Mouse (Mus musculus): Measurements from ENCODE around the gene Cdk1. TPM values are rescaled to one million over a fixed set of nuclear protein-coding genes. Genes with fewer than 3 reads are reported as not detected.

Cdk1 gene
- polyA plus RNA-seq, 1 experiment from 2014 or later = 94.2 TPM

DNA sequence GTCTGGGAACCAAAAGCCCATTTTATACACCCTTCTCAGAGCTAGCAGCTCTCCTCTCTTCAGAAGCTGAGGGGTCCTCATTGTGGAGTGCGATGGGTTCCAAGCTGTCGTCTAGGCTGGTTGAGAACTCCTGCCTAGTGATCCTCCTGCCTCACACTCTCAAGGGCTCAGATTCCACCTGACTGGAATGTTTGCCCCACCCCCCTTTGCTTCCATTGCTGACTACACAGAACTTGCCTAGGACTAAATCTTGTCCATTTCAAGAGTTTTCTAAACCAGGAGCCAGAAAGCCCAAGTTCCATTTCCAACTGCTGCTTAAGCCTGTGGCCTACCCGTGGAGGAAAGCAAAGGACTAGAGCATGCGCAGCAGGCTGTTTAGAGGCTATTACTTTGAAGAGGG is 17.1 kb downstream of the Cdk1 start:
- Histone ChIP-seq H3K9me3 (ENCODE audit: control insufficient read depth, low read length) (no peaks in the 10 kb centered on the region), H3K27me3 (ENCODE audit: control insufficient read depth, insufficient read depth, low read length) (no peaks in the 10 kb centered on the region), H3K36me3 (ENCODE audit: control insufficient read depth, insufficient read depth, low read length) (peaks cover 5% of the 10 kb centered on the region; the same call in 1 of the 2 replicates), H3K4me3 (replicated peaks; ENCODE audit: low read depth, low read length) (no peak overlapping the region), H3K4me2 (ENCODE audit: low read length) (no peak overlapping the region), H3K9ac (replicated peaks; ENCODE audit: low read length) (no peak overlapping the region), H3K4me1 (ENCODE audit: control insufficient read depth, insufficient read depth, low read length) (no peaks in the 10 kb centered on the region), H3K27ac (replicated peaks; ENCODE audit: low read depth, low read length) (no peak overlapping the region)
- no peak for DNase-seq
- ATAC-seq (ENCODE audit: low FRiP score, low TSS enrichment) = no peak
- WGBS = 89% methylated on average over 4 of the region's 4 CpGs

DNA sequence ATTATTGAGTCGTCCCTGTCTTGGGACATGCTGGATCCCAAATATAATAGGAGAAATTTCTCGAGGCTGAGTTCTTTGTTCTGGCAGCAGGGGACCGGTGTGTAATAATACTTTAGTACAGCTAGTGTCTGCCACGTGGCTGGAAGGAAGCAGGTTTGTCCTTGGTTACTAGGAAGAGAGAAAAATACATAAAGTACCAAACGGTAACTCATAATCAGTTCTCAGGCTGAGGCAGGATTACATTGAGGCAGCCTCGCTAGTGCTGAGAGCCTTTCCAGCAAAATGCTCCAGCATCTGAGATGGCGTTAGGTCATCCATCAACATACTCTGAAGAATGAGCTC is 17.6 kb downstream of the Cdk1 start:
- ATAC-seq (ENCODE audit: low FRiP score, low TSS enrichment) (no peak), DNase-seq (peak; percentile 12)
- H3K36me3 ChIP-seq (ENCODE audit: control insufficient read depth, insufficient read depth, low read length) = peaks cover 5% of the 10 kb centered on the region; the same call in 1 of the 2 replicates
- 53% methylated on average over 7 of the region's 7 CpGs for WGBS
- H3K27ac ChIP-seq (replicated peaks; ENCODE audit: low read depth, low read length) = no peak overlapping the region
- H3K9ac ChIP-seq (replicated peaks; ENCODE audit: low read length) = no peak overlapping the region
- no peaks in the 10 kb centered on the region for H3K9me3 ChIP-seq (ENCODE audit: control insufficient read depth, low read length)
- H3K4me1 ChIP-seq (ENCODE audit: control insufficient read depth, insufficient read depth, low read length) = no peaks in the 10 kb centered on the region
- no peak overlapping the region for H3K4me3 ChIP-seq (replicated peaks; ENCODE audit: low read depth, low read length)
- no peaks in the 10 kb centered on the region for H3K27me3 ChIP-seq (ENCODE audit: control insufficient read depth, insufficient read depth, low read length)
- H3K4me2 ChIP-seq (ENCODE audit: low read length) = no peak overlapping the region

DNA sequence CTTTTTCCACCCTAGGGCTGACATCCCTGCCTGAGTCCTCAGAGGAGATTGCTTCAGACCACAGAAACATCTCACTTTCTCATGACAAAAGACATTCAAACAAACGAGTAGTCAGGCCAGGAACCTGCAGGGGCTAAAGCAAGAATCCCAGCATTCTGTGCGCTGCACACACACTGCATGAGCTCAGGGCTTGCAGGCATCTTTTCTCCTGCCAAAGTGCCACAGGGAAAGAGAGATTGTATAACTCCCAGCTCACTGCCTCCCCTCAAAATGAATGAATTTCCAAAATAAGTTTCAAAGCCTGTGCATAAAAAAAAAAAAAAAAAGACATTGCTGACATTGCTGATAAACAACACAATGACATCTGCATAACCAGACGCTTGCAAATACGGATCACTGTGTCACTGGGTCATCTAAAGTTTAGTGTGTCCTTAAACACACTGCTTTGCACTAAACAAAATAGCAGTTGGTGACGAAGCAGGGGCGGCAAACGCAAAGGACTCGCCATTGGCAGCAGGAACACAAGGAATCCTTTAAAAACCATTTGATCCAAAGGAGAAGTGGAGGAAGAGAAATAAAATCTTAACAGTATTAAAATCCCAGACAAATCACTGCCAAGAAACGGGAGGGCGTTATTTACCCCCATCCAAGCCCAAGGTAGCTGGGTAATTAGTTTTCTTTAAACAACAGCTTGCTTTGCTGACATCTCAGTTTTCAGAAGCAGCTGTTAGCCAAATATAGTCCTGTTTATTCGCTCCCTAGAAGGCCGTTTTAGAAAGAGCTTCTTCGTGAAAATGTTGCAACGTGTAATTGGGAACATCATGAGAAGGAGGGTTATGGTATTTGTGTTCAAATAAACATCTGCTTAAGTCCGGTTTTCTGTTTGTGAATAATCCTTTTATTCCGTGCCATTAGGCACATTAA is 18.2 kb downstream of the Cdk1 start:
- Histone ChIP-seq H3K9me3 (ENCODE audit: control insufficient read depth, low read length) (no peaks in the 10 kb centered on the region), H3K27ac (replicated peaks; ENCODE audit: low read depth, low read length) (no peak overlapping the region), H3K4me2 (ENCODE audit: low read length) (no peak overlapping the region), H3K27me3 (ENCODE audit: control insufficient read depth, insufficient read depth, low read length) (no peaks in the 10 kb centered on the region), H3K9ac (replicated peaks; ENCODE audit: low read length) (no peak overlapping the region), H3K4me3 (replicated peaks; ENCODE audit: low read depth, low read length) (no peak overlapping the region), H3K4me1 (ENCODE audit: control insufficient read depth, insufficient read depth, low read length) (no peaks in the 10 kb centered on the region), H3K36me3 (ENCODE audit: control insufficient read depth, insufficient read depth, low read length) (no peaks in the 10 kb centered on the region)
- ATAC-seq (ENCODE audit: low FRiP score, low TSS enrichment) = no peak
- DNase-seq = no peak
- 74% methylated on average over 16 of the region's 16 CpGs for WGBS

- ATAC-seq (ENCODE audit: low FRiP score, low TSS enrichment) = no peak
- WGBS = 90% methylated on average over 11 of the region's 11 CpGs
- Histone ChIP-seq H3K9me3 (ENCODE audit: control insufficient read depth, low read length) (no peaks in the 10 kb centered on the region), H3K9ac (replicated peaks; ENCODE audit: low read length) (no peak overlapping the region), H3K4me3 (replicated peaks; ENCODE audit: low read depth, low read length) (no peak overlapping the region), H3K4me1 (ENCODE audit: control insufficient read depth, insufficient read depth, low read length) (no peaks in the 10 kb centered on the region), H3K4me2 (ENCODE audit: low read length) (no peak overlapping the region), H3K27me3 (ENCODE audit: control insufficient read depth, insufficient read depth, low read length) (no peaks in the 10 kb centered on the region), H3K27ac (replicated peaks; ENCODE audit: low read depth, low read length) (no peak overlapping the region), H3K36me3 (ENCODE audit: control insufficient read depth, insufficient read depth, low read length) (no peaks in the 10 kb centered on the region)
- no peak for DNase-seq
Measured at GRCm38 (mm10) chr10:69333212-69333611, 19.5 kb downstream of the Cdk1 start.

DNA sequence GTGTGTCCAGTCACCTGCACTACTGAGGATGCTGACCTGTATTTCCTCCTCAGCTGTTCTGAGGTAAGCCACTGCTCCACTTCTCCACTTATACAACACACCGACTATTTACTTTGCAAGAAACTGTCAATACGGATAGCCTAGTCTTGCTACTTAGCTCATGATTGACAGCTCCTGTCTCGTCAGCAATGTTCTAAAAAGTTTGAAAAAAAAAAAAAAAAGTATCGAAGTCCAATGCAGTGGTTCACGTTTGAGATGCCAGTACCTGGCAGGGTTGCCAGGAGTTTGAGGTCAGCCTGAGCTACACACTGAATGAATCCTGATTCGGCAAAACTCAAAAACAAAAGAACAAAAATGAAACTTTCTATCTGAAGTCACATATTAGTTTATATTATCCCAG is 21.5 kb downstream of the Cdk1 start:
- WGBS = 85% methylated on average over 6 of the region's 6 CpGs
- no peak for ATAC-seq (ENCODE audit: low FRiP score, low TSS enrichment)

DNA sequence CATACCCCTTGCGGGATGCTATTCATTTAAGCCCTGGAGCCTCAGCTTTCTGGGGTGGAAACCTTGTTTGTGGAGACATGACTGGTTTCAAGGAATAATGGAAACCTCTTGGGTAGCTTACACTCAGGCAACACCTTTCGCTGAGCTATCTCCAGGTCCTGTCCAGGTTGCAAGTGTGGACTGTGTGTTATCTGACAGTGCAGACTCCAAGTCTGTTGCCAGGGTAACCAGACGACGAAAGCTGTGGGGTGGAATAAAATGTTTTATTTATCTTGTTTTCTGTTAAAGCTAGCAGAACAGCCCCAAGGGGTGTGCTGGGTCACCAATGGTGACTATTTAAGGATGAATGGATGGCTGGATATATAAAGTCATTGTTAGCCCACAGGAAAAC is 24.1 kb downstream of the Cdk1 start:
- DNase-seq (peak; percentile 70), ATAC-seq (ENCODE audit: low FRiP score, low TSS enrichment) (peak; percentile 63; the same call in 1 of the 2 replicates)
- Histone ChIP-seq H3K9me3 (ENCODE audit: control insufficient read depth, low read length) (no peaks in the 10 kb centered on the region), H3K36me3 (ENCODE audit: control insufficient read depth, insufficient read depth, low read length) (no peaks in the 10 kb centered on the region), H3K4me3 (replicated peaks; ENCODE audit: low read depth, low read length) (no peak overlapping the region), H3K4me1 (ENCODE audit: control insufficient read depth, insufficient read depth, low read length) (no peaks in the 10 kb centered on the region), H3K27ac (replicated peaks; ENCODE audit: low read depth, low read length) (peak overlapping the region; percentile 65), H3K9ac (replicated peaks; ENCODE audit: low read length) (no peak overlapping the region), H3K27me3 (ENCODE audit: control insufficient read depth, insufficient read depth, low read length) (no peaks in the 10 kb centered on the region), H3K4me2 (ENCODE audit: low read length) (no peak overlapping the region)
- WGBS = 45% methylated on average over 4 of the region's 4 CpGs

More for the DNA sequence above, 21.5 kb downstream of the Cdk1 start:
- no peaks in the 10 kb centered on the region for H3K36me3 ChIP-seq (ENCODE audit: control insufficient read depth, insufficient read depth, low read length)
- H3K4me3 ChIP-seq (replicated peaks; ENCODE audit: low read depth, low read length) = no peak overlapping the region
- H3K27me3 ChIP-seq (ENCODE audit: control insufficient read depth, insufficient read depth, low read length) = no peaks in the 10 kb centered on the region
- no peak for DNase-seq
- no peaks in the 10 kb centered on the region for H3K4me1 ChIP-seq (ENCODE audit: control insufficient read depth, insufficient read depth, low read length)
- no peak overlapping the region for H3K27ac ChIP-seq (replicated peaks; ENCODE audit: low read depth, low read length)
- H3K9ac ChIP-seq (replicated peaks; ENCODE audit: low read length) = no peak overlapping the region
- H3K9me3 ChIP-seq (ENCODE audit: control insufficient read depth, low read length) = no peaks in the 10 kb centered on the region
- no peak overlapping the region for H3K4me2 ChIP-seq (ENCODE audit: low read length)

- WGBS = 82% methylated on average over 12 of the region's 12 CpGs
- Histone ChIP-seq H3K4me1 (ENCODE audit: control insufficient read depth, insufficient read depth, low read length) (no peaks in the 10 kb centered on the region), H3K4me3 (replicated peaks; ENCODE audit: low read depth, low read length) (no peak overlapping the region), H3K9ac (replicated peaks; ENCODE audit: low read length) (no peak overlapping the region), H3K27me3 (ENCODE audit: control insufficient read depth, insufficient read depth, low read length) (no peaks in the 10 kb centered on the region), H3K9me3 (ENCODE audit: control insufficient read depth, low read length) (no peaks in the 10 kb centered on the region), H3K36me3 (ENCODE audit: control insufficient read depth, insufficient read depth, low read length) (no peaks in the 10 kb centered on the region), H3K4me2 (ENCODE audit: low read length) (no peak overlapping the region), H3K27ac (replicated peaks; ENCODE audit: low read depth, low read length) (peak overlapping the region; percentile 65)
- DNase-seq (peak; percentile 14), ATAC-seq (ENCODE audit: low FRiP score, low TSS enrichment) (no peak; the same call in 1 of the 2 replicates)
Measured at GRCm38 (mm10) chr10:69328029-69328655, 24.6 kb downstream of the Cdk1 start.

- DNase-seq = no peak
- H3K36me3 ChIP-seq (ENCODE audit: control insufficient read depth, insufficient read depth, low read length) = no peaks in the 10 kb centered on the region
- 74% methylated on average over 8 of the region's 8 CpGs for WGBS
- H3K27me3 ChIP-seq (ENCODE audit: control insufficient read depth, insufficient read depth, low read length) = no peaks in the 10 kb centered on the region
- 0 out of 2 replicates have a peak overlapping the region, but pooled peaks have one; percentile 13 for H3K27ac ChIP-seq (replicated peaks; ENCODE audit: low read depth, low read length)
- no peaks in the 10 kb centered on the region for H3K4me1 ChIP-seq (ENCODE audit: control insufficient read depth, insufficient read depth, low read length)
- H3K4me2 ChIP-seq (ENCODE audit: low read length) = no peak overlapping the region
- no peak overlapping the region for H3K4me3 ChIP-seq (replicated peaks; ENCODE audit: low read depth, low read length)
- no peak for ATAC-seq (ENCODE audit: low FRiP score, low TSS enrichment)
- H3K9me3 ChIP-seq (ENCODE audit: control insufficient read depth, low read length) = no peaks in the 10 kb centered on the region
- no peak overlapping the region for H3K9ac ChIP-seq (replicated peaks; ENCODE audit: low read length)
Measured at GRCm38 (mm10) chr10:69327362-69327761, 25.4 kb downstream of the Cdk1 start.

Data from midbrain, embryonic 14.5 days (tissue).